Mouse (Mus musculus) limb, embryonic 11.5 days (tissue): ENCODE data around the gene Plod3. TPM values are rescaled to one million over a fixed set of nuclear protein-coding genes. Genes with fewer than 3 reads are reported as not detected.
A peak's percentile ranks its signal among the peaks of the same experiment; 100 is the strongest.

ENCODE experiments used
- ATAC-seq: fragments of 200-750 bp; cut with Nextera tagmentation; 2 replicates; pipeline ENCODE4 v1.8.0; 2017; ENCODE audit warnings: low read depth; ENCODE audit not compliant: insufficient number of reproducible peaks, low FRiP score, low TSS enrichment
- DNase-seq: peaks from one replicate; pipeline ENCODE4 v3.0.0-alpha.2; 2015; ENCODE audit warnings: low spot score
- H3K27ac ChIP-seq: fragments of 300-500 bp; sonication (generic); replicated peaks from 2 replicates; pipeline ENCODE4 v1.5.1; 2014; ENCODE audit warnings: low read depth, mild to moderate bottlenecking, low read length
- H3K27me3 ChIP-seq: fragments of 300-500 bp; sonication (generic); 2 replicates; pipeline ENCODE4 v1.6.1; 2014; ENCODE audit warnings: mild to moderate bottlenecking, low read length, mixed read lengths; ENCODE audit not compliant: control insufficient read depth, insufficient read depth
- H3K36me3 ChIP-seq: fragments of 300-500 bp; sonication (generic); 2 replicates; pipeline ENCODE4 v1.6.1; 2014; ENCODE audit warnings: mild to moderate bottlenecking, low read length, moderate library complexity, mixed read lengths; ENCODE audit not compliant: control insufficient read depth, insufficient read depth
- H3K4me1 ChIP-seq: fragments of 300-500 bp; sonication (generic); 2 replicates; pipeline ENCODE4 v1.6.1; 2014; ENCODE audit warnings: low read length, mixed read lengths; ENCODE audit not compliant: control insufficient read depth, insufficient read depth
- H3K4me2 ChIP-seq: fragments of 300-500 bp; sonication (generic); 2 replicates; pipeline ENCODE4 v1.6.1; 2014; ENCODE audit warnings: low read depth, mild to moderate bottlenecking, moderate library complexity; ENCODE audit not compliant: severe bottlenecking
- H3K4me3 ChIP-seq: fragments of 300-500 bp; sonication (generic); 2 replicates; pipeline ENCODE4 v1.5.1; 2014; ENCODE audit warnings: low read depth, low read length
- H3K9ac ChIP-seq: fragments of 300-500 bp; sonication (generic); 2 replicates; pipeline ENCODE4 v1.6.1; 2014; ENCODE audit warnings: mild to moderate bottlenecking, low read length
- H3K9me3 ChIP-seq: fragments of 300-500 bp; sonication (generic); 2 replicates; pipeline ENCODE4 v1.6.1; 2016; ENCODE audit warnings: low read length; ENCODE audit not compliant: control insufficient read depth
- WGBS: fragments of 180-500 bp; shearing (Covaris S2); extraction: QIAGEN DNeasy Blood & Tissue Kit; methylation state at CpG from one replicate; pipeline ENCODE4 v1.1.7; 2014; 5-methylcytosine and 5-hydroxymethylcytosine counted together
- polyA plus RNA-seq: library from polyadenylated mRNA; unstranded; fragments of >200 nt; fragmentation: Nextera tagmentation; extraction: Ambion mirVana; gene quantifications from 2 replicates; pipeline ENCODE4 v1.2.1, GENCODE M21; 2014

The Plod3 gene
- polyA plus RNA-seq, 1 experiment from 2014 or later, result 26.4 TPM

- ATAC-seq (no peak), DNase-seq (no peak)
- Histone ChIP-seq H3K4me2 (no peak overlapping the region), H3K4me1 (no peaks in the 10 kb centered on the region; the same call in 1 of the 2 replicates), H3K27ac (peak overlapping the region; percentile 6; the same call in 1 of the 2 replicates), H3K4me3 (no peak overlapping the region), H3K9me3 (no peaks in the 10 kb centered on the region), H3K9ac (no peak overlapping the region), H3K36me3 (peaks cover 17% of the 10 kb centered on the region), H3K27me3 (no peaks in the 10 kb centered on the region)
- 91% methylated on average over 4 of the region's 4 CpGs for WGBS
These were observed 19.9 kb upstream of the Plod3 start for GRCm38 (mm10) chr5:136966861-136967455.

GRCm38 (mm10) chr5:136967592-136967991 is 19.2 kb upstream of the Plod3 start:
- no peaks in the 10 kb centered on the region; the same call in 1 of the 2 replicates for H3K4me1 ChIP-seq
- H3K27me3 ChIP-seq, result no peaks in the 10 kb centered on the region
- no peak overlapping the region for H3K4me2 ChIP-seq
- DNase-seq (no peak), ATAC-seq (no peak)
- 78% methylated on average over 10 of the region's 10 CpGs for WGBS
- no peaks in the 10 kb centered on the region for H3K9me3 ChIP-seq
- peaks cover 17% of the 10 kb centered on the region for H3K36me3 ChIP-seq
- H3K9ac ChIP-seq, result no peak overlapping the region
- no peak overlapping the region for H3K4me3 ChIP-seq
- no peak overlapping the region; the same call in 1 of the 2 replicates for H3K27ac ChIP-seq

DNA sequence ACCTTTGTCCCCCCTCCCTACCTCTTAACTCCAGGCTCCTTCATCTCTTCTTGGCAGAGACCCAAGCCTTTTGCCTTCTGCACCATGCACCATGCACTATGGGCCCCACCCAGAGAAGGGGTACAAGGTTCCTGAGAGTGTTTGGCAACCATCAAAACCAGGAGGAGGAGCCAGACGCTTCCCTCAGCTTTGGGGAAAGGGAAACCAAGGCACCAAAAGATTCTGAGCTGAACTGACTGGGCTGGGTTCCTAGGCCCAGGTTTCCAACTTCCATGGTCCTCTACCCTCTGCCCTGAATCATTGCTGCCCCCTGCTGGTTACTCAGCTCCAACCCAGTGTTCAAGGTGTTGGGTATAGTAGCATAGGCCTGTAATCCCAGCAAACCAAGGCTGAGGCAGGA is 16.1 kb upstream of the Plod3 start:
- DNase-seq (peak; percentile 61), ATAC-seq (no peak)
- Histone ChIP-seq H3K9ac (no peak overlapping the region), H3K27ac (no peak overlapping the region), H3K4me3 (no peak overlapping the region), H3K9me3 (no peaks in the 10 kb centered on the region), H3K36me3 (peaks cover 6% of the 10 kb centered on the region; the same call in 1 of the 2 replicates), H3K4me1 (no peaks in the 10 kb centered on the region), H3K4me2 (no peak overlapping the region), H3K27me3 (no peaks in the 10 kb centered on the region)
- WGBS, result 75% methylated on average over 1 of the region's 1 CpGs

- WGBS, result 85% methylated on average over 8 of the region's 8 CpGs
- no peak for ATAC-seq
- Histone ChIP-seq H3K4me1 (no peaks in the 10 kb centered on the region), H3K4me3 (no peak overlapping the region), H3K27me3 (no peaks in the 10 kb centered on the region), H3K4me2 (no peak overlapping the region), H3K9me3 (no peaks in the 10 kb centered on the region), H3K9ac (no peak overlapping the region), H3K27ac (no peak overlapping the region), H3K36me3 (no peaks in the 10 kb centered on the region)
- DNase-seq, result no peak
These were observed 13.1 kb upstream of the Plod3 start for GRCm38 (mm10) chr5:136973670-136974069.

DNA sequence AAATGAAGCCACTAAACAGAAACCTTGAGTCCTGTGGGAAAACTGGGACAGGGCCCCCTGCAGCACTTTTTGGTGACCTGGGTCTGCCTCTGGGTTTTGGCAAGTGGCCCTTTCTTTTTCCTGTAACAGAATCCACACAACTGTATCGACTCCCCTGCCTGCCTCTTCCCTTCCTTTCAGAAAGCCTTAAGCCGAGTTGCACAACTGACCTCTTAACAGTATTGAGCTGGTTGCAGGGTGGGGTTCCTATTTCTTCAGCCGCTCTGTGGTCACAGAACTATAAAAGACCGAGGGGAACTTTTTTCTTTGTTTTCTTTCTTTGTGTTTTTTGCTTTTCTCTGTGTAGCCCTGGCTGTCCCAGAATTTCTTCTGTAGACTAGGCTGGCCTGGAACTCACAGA is 9.1 kb upstream of the Plod3 start:
- no peak overlapping the region for H3K4me3 ChIP-seq
- no peak overlapping the region for H3K9ac ChIP-seq
- no peaks in the 10 kb centered on the region for H3K36me3 ChIP-seq
- H3K4me2 ChIP-seq, result no peak overlapping the region
- DNase-seq (no peak), ATAC-seq (no peak)
- no peaks in the 10 kb centered on the region for H3K9me3 ChIP-seq
- WGBS, result 83% methylated on average over 4 of the region's 4 CpGs
- no peaks in the 10 kb centered on the region for H3K27me3 ChIP-seq
- H3K27ac ChIP-seq, result no peak overlapping the region
- H3K4me1 ChIP-seq, result no peaks in the 10 kb centered on the region

DNA sequence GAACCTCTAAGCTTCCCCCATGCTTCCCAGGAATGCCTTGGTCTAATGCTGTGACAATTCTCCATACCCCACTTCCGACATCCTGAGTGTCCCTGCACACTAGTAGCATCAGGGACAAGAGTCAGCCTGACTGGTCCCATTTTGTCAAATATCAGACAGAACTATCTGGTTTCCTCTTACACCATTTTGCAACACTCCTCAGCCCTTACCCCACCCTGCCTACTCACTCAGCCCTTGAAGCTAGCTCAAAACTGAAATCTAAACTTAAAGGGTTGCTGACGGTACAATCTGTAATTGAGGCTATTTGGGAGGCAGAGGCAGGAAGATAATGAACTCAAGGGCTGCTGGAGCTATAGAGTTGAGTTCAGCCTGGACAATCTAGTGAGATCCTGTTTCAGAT is 7.1 kb upstream of the Plod3 start:
- no peak overlapping the region for H3K4me3 ChIP-seq
- H3K4me2 ChIP-seq, result no peak overlapping the region
- H3K27me3 ChIP-seq, result no peaks in the 10 kb centered on the region
- no peaks in the 10 kb centered on the region for H3K4me1 ChIP-seq
- ATAC-seq, result no peak
- no peaks in the 10 kb centered on the region for H3K36me3 ChIP-seq
- no peaks in the 10 kb centered on the region for H3K9me3 ChIP-seq
- no peak overlapping the region for H3K27ac ChIP-seq
- no peak overlapping the region for H3K9ac ChIP-seq
- no peak for DNase-seq
- 76% methylated on average over 2 of the region's 2 CpGs for WGBS

DNA sequence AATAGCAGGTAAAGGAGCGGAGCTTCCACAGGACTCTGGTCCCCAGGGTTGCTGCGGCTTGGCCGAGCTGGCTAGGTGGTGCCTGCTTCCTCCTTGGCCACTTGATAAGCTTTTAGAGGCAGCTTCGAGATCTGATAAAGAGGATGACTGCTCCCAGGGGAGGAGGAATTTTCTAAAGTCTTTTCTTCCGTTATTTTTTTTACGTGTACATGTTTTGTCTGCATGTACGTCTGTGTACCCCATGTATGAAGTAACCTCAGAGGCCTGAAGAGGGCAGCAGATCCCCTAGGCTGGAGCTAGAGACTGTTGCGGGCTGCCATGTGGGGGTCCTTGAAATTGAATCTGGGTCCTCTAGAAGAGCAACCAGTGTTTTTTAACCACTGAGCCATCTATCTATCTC is 5.8 kb upstream of the Plod3 start:
- no peak for DNase-seq
- H3K27ac ChIP-seq, result no peak overlapping the region
- no peaks in the 10 kb centered on the region for H3K27me3 ChIP-seq
- H3K4me3 ChIP-seq, result no peak overlapping the region
- no peaks in the 10 kb centered on the region for H3K36me3 ChIP-seq
- no peak overlapping the region for H3K9ac ChIP-seq
- no peaks in the 10 kb centered on the region for H3K4me1 ChIP-seq
- ATAC-seq, result no peak
- WGBS, result 88% methylated on average over 8 of the region's 8 CpGs
- H3K9me3 ChIP-seq, result no peaks in the 10 kb centered on the region
- H3K4me2 ChIP-seq, result no peak overlapping the region

DNA sequence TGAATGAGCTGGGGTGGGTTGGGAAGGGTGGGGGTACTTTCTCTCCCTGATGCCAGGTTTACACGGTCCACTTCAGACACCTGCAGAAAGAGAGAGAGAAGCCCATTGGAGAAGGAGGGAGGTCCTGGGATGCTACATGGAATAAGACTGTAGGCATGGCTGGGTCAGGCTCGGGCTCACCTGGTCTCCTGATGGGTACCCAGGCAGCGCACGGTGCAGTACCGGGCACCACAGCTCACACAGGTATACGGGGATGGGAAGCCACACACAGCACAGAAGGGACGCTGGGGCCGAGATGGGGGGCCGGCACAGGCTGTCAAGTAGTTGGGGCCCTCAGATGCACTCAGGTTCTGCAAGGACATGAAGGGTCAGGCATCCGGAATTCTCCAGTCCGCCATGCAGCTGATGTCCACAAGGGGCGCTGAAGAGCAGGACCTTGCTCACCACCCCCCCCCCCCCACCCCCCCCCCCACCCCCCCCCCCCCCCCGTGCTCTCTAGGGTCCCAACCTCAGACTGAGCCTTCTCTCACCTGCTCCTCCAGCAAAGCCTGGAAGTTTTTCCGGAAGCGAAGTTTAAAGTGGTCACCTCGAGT is 4.4 kb upstream of the Plod3 start:
- no peaks in the 10 kb centered on the region for H3K36me3 ChIP-seq

More for the DNA sequence above, 4.4 kb upstream of the Plod3 start:
- Histone ChIP-seq H3K27me3 (no peaks in the 10 kb centered on the region), H3K4me2 (no peak overlapping the region), H3K9ac (no peak overlapping the region), H3K9me3 (no peaks in the 10 kb centered on the region), H3K4me1 (0 out of 2 replicates have a peak, but pooled peaks cover 3% of the 10 kb centered on the region), H3K4me3 (no peak overlapping the region), H3K27ac (no peak overlapping the region)
- ATAC-seq, result no peak
- peak; percentile 75 for DNase-seq
- WGBS, result 51% methylated on average over 15 of the region's 16 CpGs
